Mouse (Mus musculus): ENCODE results near the gene Cda. TPM values are rescaled to one million over a fixed set of nuclear protein-coding genes. Genes with fewer than 3 reads are reported as not detected.

Cda gene
- polyA plus RNA-seq, 1 experiment = not detected

DNA sequence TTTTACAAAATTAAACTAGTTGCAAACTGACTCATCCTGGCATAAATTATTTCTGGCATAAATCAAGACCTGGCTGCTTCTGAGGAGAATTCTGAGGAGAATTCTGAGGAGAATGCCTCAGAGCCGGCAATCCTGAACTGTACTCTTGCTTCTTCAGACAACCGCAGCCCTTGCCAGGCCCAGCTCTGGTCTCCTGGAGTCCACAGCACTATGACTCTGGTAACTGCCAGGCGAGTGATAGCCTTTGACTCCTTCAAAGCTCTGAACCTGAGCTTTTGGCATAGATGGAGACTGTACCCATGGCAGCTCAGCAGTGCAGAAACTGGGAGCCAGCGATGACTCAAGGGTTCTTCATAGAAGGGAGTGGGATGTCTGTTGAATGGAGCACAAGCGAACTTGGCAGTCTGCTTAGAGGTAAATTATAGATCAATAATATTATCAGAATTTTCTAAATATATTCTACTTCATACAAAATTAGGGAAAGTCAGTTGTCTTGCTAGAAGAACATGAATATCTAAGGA lies 3.3 kb upstream of the Cda start:
- TF ChIP-seq POLR2A (IDR thresholded peaks at IDR 0.05; ENCODE audit: borderline replicate concordance, low read depth, low read length) = no peak
- no peak for TF ChIP-seq CTCF (IDR thresholded peaks at IDR 0.05; ENCODE audit: low read depth, low read length)
- H3K27ac ChIP-seq (ENCODE audit: insufficient read depth, low read depth, low read length) = no peak overlapping the region
- H3K4me3 ChIP-seq (ENCODE audit: insufficient read depth, low read length) = no peak overlapping the region
- H3K4me1 ChIP-seq (ENCODE audit: control insufficient read depth, insufficient read depth, low read length) = peaks cover 3% of the 10 kb centered on the region

GRCm38 (mm10) chr4:138368498-138369260 lies 887 bp upstream of the Cda start:
- Histone ChIP-seq H3K4me3 (ENCODE audit: insufficient read depth, low read length) (no peak overlapping the region), H3K27ac (ENCODE audit: insufficient read depth, low read depth, low read length) (no peak overlapping the region), H3K4me1 (ENCODE audit: control insufficient read depth, insufficient read depth, low read length) (peaks cover 3% of the 10 kb centered on the region)
- TF ChIP-seq CTCF (IDR thresholded peaks at IDR 0.05; ENCODE audit: low read depth, low read length) (no peak), POLR2A (IDR thresholded peaks at IDR 0.05; ENCODE audit: borderline replicate concordance, low read depth, low read length) (no peak)

- TF ChIP-seq CTCF (IDR thresholded peaks at IDR 0.05; ENCODE audit: low read depth, low read length) (no peak), POLR2A (IDR thresholded peaks at IDR 0.05; ENCODE audit: borderline replicate concordance, low read depth, low read length) (no peak)
- Histone ChIP-seq H3K4me1 (ENCODE audit: control insufficient read depth, insufficient read depth, low read length) (peaks cover 3% of the 10 kb centered on the region), H3K4me3 (ENCODE audit: insufficient read depth, low read length) (no peak overlapping the region), H3K27ac (ENCODE audit: insufficient read depth, low read depth, low read length) (no peak overlapping the region)
Observed at GRCm38 (mm10) chr4:138366561-138366960, 1.2 kb downstream of the Cda start.

DNA sequence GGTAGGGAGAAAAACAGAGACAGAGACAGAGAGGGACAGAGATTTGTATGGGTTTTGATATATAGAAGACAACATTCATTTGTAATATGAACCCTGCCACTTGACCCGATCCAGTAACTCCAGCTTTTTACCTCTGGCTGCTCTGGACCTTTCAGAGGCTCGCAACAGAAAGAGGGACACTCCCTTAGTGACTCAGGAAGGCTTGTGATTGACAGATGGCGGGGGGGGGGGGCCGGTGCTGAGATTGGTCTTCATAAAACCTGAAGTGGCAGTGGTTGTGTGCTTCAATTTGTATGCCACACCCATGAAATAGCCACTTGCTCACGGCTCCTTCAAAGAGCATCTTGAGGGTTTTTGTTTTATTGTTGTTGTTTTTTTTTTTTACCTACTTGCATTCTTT lies 4.3 kb downstream of the Cda start:
- Histone ChIP-seq H3K27ac (ENCODE audit: insufficient read depth, low read depth, low read length) (no peak overlapping the region), H3K4me3 (ENCODE audit: insufficient read depth, low read length) (no peak overlapping the region), H3K4me1 (ENCODE audit: control insufficient read depth, insufficient read depth, low read length) (peaks cover 3% of the 10 kb centered on the region)
- TF ChIP-seq POLR2A (IDR thresholded peaks at IDR 0.05; ENCODE audit: borderline replicate concordance, low read depth, low read length) (no peak), CTCF (IDR thresholded peaks at IDR 0.05; ENCODE audit: low read depth, low read length) (no peak)

GRCm38 (mm10) chr4:138362883-138363282 lies 4.9 kb downstream of the Cda start:
- Histone ChIP-seq H3K4me1 (ENCODE audit: control insufficient read depth, insufficient read depth, low read length) (no peaks in the 10 kb centered on the region), H3K4me3 (ENCODE audit: insufficient read depth, low read length) (no peak overlapping the region), H3K27ac (ENCODE audit: insufficient read depth, low read depth, low read length) (no peak overlapping the region)
- TF ChIP-seq POLR2A (IDR thresholded peaks at IDR 0.05; ENCODE audit: borderline replicate concordance, low read depth, low read length) (no peak), CTCF (IDR thresholded peaks at IDR 0.05; ENCODE audit: low read depth, low read length) (no peak)

GRCm38 (mm10) chr4:138361370-138361821 lies 6.4 kb downstream of the Cda start:
- H3K4me1 ChIP-seq (ENCODE audit: control insufficient read depth, insufficient read depth, low read length) = no peaks in the 10 kb centered on the region
- TF ChIP-seq POLR2A (IDR thresholded peaks at IDR 0.05; ENCODE audit: borderline replicate concordance, low read depth, low read length) = no peak
- no peak for TF ChIP-seq CTCF (IDR thresholded peaks at IDR 0.05; ENCODE audit: low read depth, low read length)
- H3K27ac ChIP-seq (ENCODE audit: insufficient read depth, low read depth, low read length) = no peak overlapping the region
- H3K4me3 ChIP-seq (ENCODE audit: insufficient read depth, low read length) = no peak overlapping the region

DNA sequence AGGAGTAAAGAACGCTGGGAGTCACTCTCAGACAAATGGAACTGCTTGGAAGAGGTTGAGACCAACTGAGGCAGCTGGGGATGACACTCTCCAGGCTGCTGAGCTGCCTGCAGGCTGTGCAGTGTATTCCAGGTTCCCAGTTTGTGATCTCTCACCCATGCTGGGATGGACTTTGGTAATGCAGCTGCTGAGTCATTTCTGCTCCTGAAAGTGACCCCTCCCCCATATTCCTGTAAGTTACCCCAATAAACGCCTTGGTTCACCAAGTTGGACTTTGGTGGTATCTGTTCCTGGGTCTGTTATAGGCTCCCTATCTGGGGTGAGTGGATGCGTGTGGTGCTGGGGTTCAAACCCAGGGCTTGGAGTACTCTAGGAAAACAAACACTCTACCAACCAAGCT lies 9.6 kb downstream of the Cda start:
- no peak overlapping the region for H3K4me3 ChIP-seq (ENCODE audit: insufficient read depth, low read length)
- H3K27ac ChIP-seq (ENCODE audit: insufficient read depth, low read depth, low read length) = no peak overlapping the region
- TF ChIP-seq POLR2A (IDR thresholded peaks at IDR 0.05; ENCODE audit: borderline replicate concordance, low read depth, low read length) (no peak), CTCF (IDR thresholded peaks at IDR 0.05; ENCODE audit: low read depth, low read length) (no peak)
- no peaks in the 10 kb centered on the region for H3K4me1 ChIP-seq (ENCODE audit: control insufficient read depth, insufficient read depth, low read length)

DNA sequence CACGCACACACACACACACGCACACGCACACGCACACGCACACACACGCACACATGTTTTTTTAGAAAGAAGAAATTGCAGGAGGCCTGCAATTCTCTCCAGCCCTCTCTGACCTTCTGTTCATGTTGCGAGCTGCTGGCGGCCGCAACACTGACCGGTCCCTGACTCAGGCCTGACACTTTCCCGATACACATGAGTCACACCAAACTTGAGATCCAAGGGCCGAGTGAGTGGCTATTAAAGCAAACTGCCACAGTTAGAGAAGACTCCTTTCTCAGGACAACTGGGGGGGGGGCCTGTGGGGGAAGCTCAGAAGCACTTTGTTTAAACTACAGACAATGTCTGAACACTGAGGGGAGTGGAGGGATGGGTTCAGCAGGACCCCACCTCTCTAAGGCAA lies 11.2 kb downstream of the Cda start:
- H3K4me3 ChIP-seq (ENCODE audit: insufficient read depth, low read length) = no peak overlapping the region
- H3K27ac ChIP-seq (ENCODE audit: insufficient read depth, low read depth, low read length) = no peak overlapping the region
- TF ChIP-seq CTCF (IDR thresholded peaks at IDR 0.05; ENCODE audit: low read depth, low read length) (no peak), POLR2A (IDR thresholded peaks at IDR 0.05; ENCODE audit: borderline replicate concordance, low read depth, low read length) (no peak)
- H3K4me1 ChIP-seq (ENCODE audit: control insufficient read depth, insufficient read depth, low read length) = no peaks in the 10 kb centered on the region

- H3K4me3 ChIP-seq (ENCODE audit: insufficient read depth, low read length) = no peak overlapping the region
- no peak overlapping the region for H3K27ac ChIP-seq (ENCODE audit: insufficient read depth, low read depth, low read length)
- no peaks in the 10 kb centered on the region for H3K4me1 ChIP-seq (ENCODE audit: control insufficient read depth, insufficient read depth, low read length)
- TF ChIP-seq CTCF (IDR thresholded peaks at IDR 0.05; ENCODE audit: low read depth, low read length) = no peak
- TF ChIP-seq POLR2A (IDR thresholded peaks at IDR 0.05; ENCODE audit: borderline replicate concordance, low read depth, low read length) = no peak
Observed at GRCm38 (mm10) chr4:138356141-138356540, 11.7 kb downstream of the Cda start.

DNA sequence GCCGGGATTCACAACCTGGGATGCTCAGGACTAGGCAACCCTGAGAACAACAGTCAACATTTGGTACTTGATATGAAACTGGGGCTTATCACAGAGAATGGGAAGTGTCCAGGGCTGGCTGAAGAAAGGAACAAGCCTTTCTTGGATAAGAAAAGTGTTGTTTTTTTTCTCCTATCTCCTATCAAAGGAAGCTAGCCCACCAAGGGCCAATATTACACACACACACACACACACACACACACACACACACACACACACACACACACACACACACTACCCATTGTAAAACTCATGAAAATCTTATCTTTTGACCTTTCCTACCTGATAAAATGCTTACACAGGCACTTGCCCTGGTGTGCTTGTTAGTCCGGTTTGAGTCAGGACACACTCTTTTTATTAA lies 12.3 kb downstream of the Cda start:
- Histone ChIP-seq H3K4me1 (ENCODE audit: control insufficient read depth, insufficient read depth, low read length) (no peaks in the 10 kb centered on the region), H3K27ac (ENCODE audit: insufficient read depth, low read depth, low read length) (no peak overlapping the region), H3K4me3 (ENCODE audit: insufficient read depth, low read length) (no peak overlapping the region)
- no peak for TF ChIP-seq POLR2A (IDR thresholded peaks at IDR 0.05; ENCODE audit: borderline replicate concordance, low read depth, low read length)
- TF ChIP-seq CTCF (IDR thresholded peaks at IDR 0.05; ENCODE audit: low read depth, low read length) = no peak
